Mouse (Mus musculus): Measurements from ENCODE around the gene Tnfsf13. TPM values are rescaled to one million over a fixed set of nuclear protein-coding genes. Genes with fewer than 3 reads are reported as not detected.

Gene Tnfsf13
- polyA plus RNA-seq, 1 experiment: 6.9 TPM

DNA sequence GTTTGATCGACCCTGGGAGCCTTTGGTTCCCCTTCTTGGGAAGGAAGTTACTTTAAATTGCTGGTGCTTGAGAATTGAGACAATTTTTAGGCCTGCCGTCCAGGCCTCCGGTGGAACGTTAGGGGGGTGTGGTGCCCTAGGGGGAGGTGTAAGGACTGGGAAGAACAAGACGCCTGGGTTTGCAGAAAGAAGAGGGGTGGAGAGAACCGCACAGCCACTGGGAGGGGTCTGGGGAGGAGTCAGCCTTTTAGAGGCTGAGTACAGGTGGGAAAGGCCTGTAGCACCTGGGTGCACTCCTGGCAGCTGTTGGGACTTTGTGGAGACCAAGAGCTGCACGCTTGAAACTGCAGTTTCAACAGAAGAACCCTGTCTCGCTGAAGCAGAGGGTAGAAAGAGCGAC is 30.8 kb downstream of the Tnfsf13 start:
- Histone ChIP-seq H3K27ac (ENCODE audit: insufficient read depth, low read depth, low read length) (no peak overlapping the region), H3K4me1 (ENCODE audit: control insufficient read depth, insufficient read depth, insufficient read length, low read length) (no peaks in the 10 kb centered on the region), H3K4me3 (ENCODE audit: low read depth, low read length) (no peak overlapping the region), H3K36me3 (ENCODE audit: control insufficient read depth, insufficient read depth, low read length) (peaks cover 61% of the 10 kb centered on the region), H3K27me3 (ENCODE audit: control insufficient read depth, insufficient read depth, low read length) (no peaks in the 10 kb centered on the region)
- no peak for TF ChIP-seq POLR2A (IDR thresholded peaks at IDR 0.05; ENCODE audit: low read depth, low read length)
- no peak for TF ChIP-seq CTCF (IDR thresholded peaks at IDR 0.05; ENCODE audit: extremely low read depth, insufficient read length, insufficient replicate concordance, low read depth, low read length)
- 41% methylated on average over 9 of the region's 9 CpGs for WGBS

DNA sequence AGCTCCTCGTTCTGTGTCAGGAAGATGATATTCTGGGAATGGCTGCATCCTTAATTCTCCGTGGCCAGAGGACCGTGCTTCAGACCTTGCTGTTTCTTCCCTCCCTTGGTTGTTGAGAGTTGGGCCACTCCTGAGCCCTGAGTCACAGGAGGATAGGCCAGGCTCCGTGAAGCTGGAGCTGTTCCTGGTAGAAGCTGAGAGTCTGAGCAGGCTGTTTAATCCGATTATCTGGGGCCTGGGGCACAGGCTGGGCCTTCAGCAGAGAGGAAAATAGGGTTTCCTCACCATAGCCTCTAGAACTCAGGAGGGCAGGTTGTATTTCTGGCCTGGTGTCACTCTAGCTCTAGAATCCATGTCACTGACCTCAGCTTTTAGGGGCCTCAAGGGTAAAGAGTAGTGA is 32.2 kb downstream of the Tnfsf13 start:
- H3K4me3 ChIP-seq (ENCODE audit: low read depth, low read length): no peak overlapping the region
- peaks cover 66% of the 10 kb centered on the region for H3K36me3 ChIP-seq (ENCODE audit: control insufficient read depth, insufficient read depth, low read length)
- H3K4me1 ChIP-seq (ENCODE audit: control insufficient read depth, insufficient read depth, insufficient read length, low read length): no peaks in the 10 kb centered on the region
- no peak for TF ChIP-seq POLR2A (IDR thresholded peaks at IDR 0.05; ENCODE audit: low read depth, low read length)
- no peaks in the 10 kb centered on the region for H3K27me3 ChIP-seq (ENCODE audit: control insufficient read depth, insufficient read depth, low read length)
- 72% methylated on average over 5 of the region's 5 CpGs for WGBS
- no peak overlapping the region for H3K27ac ChIP-seq (ENCODE audit: insufficient read depth, low read depth, low read length)

DNA sequence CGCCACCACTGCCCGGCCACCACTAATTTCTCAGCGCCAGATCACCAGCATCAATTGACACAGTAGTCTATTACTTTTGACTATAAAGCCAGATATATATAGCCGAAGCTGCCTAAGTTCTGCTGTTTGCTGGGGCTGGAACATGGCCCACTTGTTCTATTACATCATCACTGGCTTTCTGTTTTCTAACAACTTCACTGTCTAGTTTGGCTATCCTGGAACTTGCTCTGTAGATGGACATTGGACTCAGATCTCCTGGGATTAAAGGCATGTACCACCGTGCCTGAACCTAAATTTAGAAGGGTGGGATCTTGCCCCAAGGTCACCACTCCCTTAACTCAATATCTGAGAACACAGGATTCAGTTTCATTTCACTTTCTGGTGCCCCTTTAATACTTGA is 39.7 kb downstream of the Tnfsf13 start:
- Histone ChIP-seq H3K36me3 (ENCODE audit: control insufficient read depth, insufficient read depth, low read length) (peaks cover 76% of the 10 kb centered on the region), H3K27ac (ENCODE audit: insufficient read depth, low read depth, low read length) (no peak overlapping the region), H3K27me3 (ENCODE audit: control insufficient read depth, insufficient read depth, low read length) (no peaks in the 10 kb centered on the region), H3K4me3 (ENCODE audit: low read depth, low read length) (no peak overlapping the region), H3K4me1 (ENCODE audit: control insufficient read depth, insufficient read depth, insufficient read length, low read length) (no peaks in the 10 kb centered on the region)
- TF ChIP-seq POLR2A (IDR thresholded peaks at IDR 0.05; ENCODE audit: low read depth, low read length) (no peak), CTCF (IDR thresholded peaks at IDR 0.05; ENCODE audit: extremely low read depth, insufficient read length, insufficient replicate concordance, low read depth, low read length) (no peak)
- WGBS: 76% methylated on average over 5 of the region's 5 CpGs

DNA sequence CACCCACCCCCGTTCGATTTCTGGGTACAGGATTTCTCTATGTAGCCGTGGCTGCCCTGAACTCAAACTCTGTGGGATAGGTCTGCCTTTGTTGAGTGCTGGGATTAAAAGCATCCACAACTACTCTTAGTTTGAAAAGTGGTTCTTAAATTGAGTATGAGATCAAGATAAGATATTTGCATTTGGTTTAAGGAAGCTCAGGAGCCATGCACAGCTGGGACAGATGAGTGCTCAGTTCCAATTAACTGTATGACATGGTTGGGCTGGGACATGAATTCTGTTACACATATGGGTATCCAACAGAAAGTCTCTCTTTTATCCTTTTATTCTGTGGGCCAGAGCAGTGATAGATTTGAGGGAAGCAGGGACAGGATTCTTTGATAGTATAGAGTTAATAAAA is 50.1 kb downstream of the Tnfsf13 start:
- no peak overlapping the region for H3K27ac ChIP-seq (ENCODE audit: insufficient read depth, low read depth, low read length)
- 39% methylated on average over 3 of the region's 3 CpGs for WGBS
- H3K27me3 ChIP-seq (ENCODE audit: control insufficient read depth, insufficient read depth, low read length): no peaks in the 10 kb centered on the region
- peaks cover 16% of the 10 kb centered on the region for H3K36me3 ChIP-seq (ENCODE audit: control insufficient read depth, insufficient read depth, low read length)
- TF ChIP-seq POLR2A (IDR thresholded peaks at IDR 0.05; ENCODE audit: low read depth, low read length) (no peak), CTCF (IDR thresholded peaks at IDR 0.05; ENCODE audit: extremely low read depth, insufficient read length, insufficient replicate concordance, low read depth, low read length) (no peak)
- H3K4me1 ChIP-seq (ENCODE audit: control insufficient read depth, insufficient read depth, insufficient read length, low read length): no peaks in the 10 kb centered on the region
- H3K4me3 ChIP-seq (ENCODE audit: low read depth, low read length): no peak overlapping the region

DNA sequence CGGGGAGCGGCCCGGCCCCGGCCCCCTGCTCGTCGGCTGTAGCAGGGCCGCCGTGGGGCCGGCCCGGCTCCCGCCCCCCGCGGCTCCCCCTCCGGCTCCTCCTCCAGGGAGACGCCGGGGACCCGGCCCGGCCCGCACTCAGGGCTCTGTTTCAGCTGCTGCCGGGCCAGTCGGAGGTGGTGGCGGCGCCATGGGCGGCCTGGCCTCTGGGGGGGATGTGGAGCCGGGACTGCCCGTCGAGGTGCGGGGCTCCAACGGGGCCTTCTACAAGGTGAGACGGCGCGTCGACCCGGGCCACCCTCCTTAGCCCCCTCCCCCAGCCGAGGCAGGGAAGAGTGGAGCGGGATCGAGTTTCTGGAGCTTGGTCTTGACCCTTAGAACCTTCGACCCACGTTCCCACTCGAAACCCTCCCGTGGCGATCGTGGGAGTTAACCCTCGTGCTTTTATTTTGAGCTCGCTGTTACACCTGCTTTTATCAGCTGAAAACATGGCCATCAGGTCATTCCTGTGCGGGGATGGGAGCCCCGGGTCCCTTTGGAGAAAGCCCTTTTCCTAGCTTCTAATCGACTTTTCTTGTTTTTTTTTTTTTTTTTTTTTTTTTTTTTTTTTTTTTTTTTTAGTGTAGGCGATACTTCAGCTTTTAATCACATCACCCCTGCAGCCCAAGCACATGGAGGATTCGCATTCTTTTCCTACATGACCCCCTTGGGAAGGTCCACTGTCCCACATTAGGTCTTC is 52.3 kb downstream of the Tnfsf13 start:
- no peak for TF ChIP-seq POLR2A (IDR thresholded peaks at IDR 0.05; ENCODE audit: low read depth, low read length)
- no peak for TF ChIP-seq CTCF (IDR thresholded peaks at IDR 0.05; ENCODE audit: extremely low read depth, insufficient read length, insufficient replicate concordance, low read depth, low read length)
- no peaks in the 10 kb centered on the region for H3K27me3 ChIP-seq (ENCODE audit: control insufficient read depth, insufficient read depth, low read length)
- peak overlapping the region; percentile 26; the same call in 1 of the 2 replicates for H3K27ac ChIP-seq (ENCODE audit: insufficient read depth, low read depth, low read length)
- H3K36me3 ChIP-seq (ENCODE audit: control insufficient read depth, insufficient read depth, low read length): peaks cover 2% of the 10 kb centered on the region
- peak overlapping the region; percentile 86 for H3K4me3 ChIP-seq (ENCODE audit: low read depth, low read length)
- WGBS: under 1% methylated on average over 50 of the region's 50 CpGs
- H3K4me1 ChIP-seq (ENCODE audit: control insufficient read depth, insufficient read depth, insufficient read length, low read length): no peaks in the 10 kb centered on the region

Other genes with a start within 250 kb of the Tnfsf13 start
- gene Dnah2, start 136.7 kb downstream of the Tnfsf13 start, polyA plus RNA-seq (2012; rRNA removed): 0.22 and 0.23 TPM in 2 replicates
- 0.79 and 1.5 TPM in 2 replicates for gene Efnb3, start 125.6 kb downstream of the Tnfsf13 start, polyA plus RNA-seq (2012; rRNA removed)
- gene Wrap53, start 105.5 kb downstream of the Tnfsf13 start, polyA plus RNA-seq (2012; rRNA removed): 11.4 and 20.2 TPM in 2 replicates
- gene Trp53, start 105.4 kb downstream of the Tnfsf13 start, polyA plus RNA-seq (2012; rRNA removed): 28.2 and 57.1 TPM in 2 replicates
- 2.5 and 4.5 TPM in 2 replicates for gene Atp1b2, start 79.8 kb downstream of the Tnfsf13 start, polyA plus RNA-seq (2012; rRNA removed)
- gene Shbg, start 67.9 kb downstream of the Tnfsf13 start, polyA plus RNA-seq (2012; rRNA removed): not detected in 2 replicates
- 0.44 and 0.49 TPM in 2 replicates for gene Sat2, start 63.8 kb downstream of the Tnfsf13 start, polyA plus RNA-seq (2012; rRNA removed)
- gene Fxr2, start 52.8 kb downstream of the Tnfsf13 start, polyA plus RNA-seq (2012; rRNA removed): 13.4 and 29.2 TPM in 2 replicates
- 0.43 TPM in 1 of 2 replicates, not detected in the other for gene Sox15, start 30.5 kb downstream of the Tnfsf13 start, polyA plus RNA-seq (2012; rRNA removed)
- 79.7 and 135 TPM in 2 replicates for gene Mpdu1, start 23.1 kb downstream of the Tnfsf13 start, polyA plus RNA-seq (2012; rRNA removed)
- 20.9 and 24.7 TPM in 2 replicates for gene Cd68, start 19.6 kb downstream of the Tnfsf13 start, polyA plus RNA-seq (2012; rRNA removed)
- 92.1 and 134 TPM in 2 replicates for gene Eif4a1, start 13.4 kb downstream of the Tnfsf13 start, polyA plus RNA-seq (2012; rRNA removed)
- 15.4 and 24.6 TPM in 2 replicates for gene Senp3, start 3.7 kb downstream of the Tnfsf13 start, polyA plus RNA-seq (2012; rRNA removed)
- gene Tnfsf12, start 10.1 kb upstream of the Tnfsf13 start, polyA plus RNA-seq (2012; rRNA removed): 11.9 and 13.7 TPM in 2 replicates
- 1.8 and 2.3 TPM in 2 replicates for gene Tnfsfm13, start 10.3 kb upstream of the Tnfsf13 start, polyA plus RNA-seq (2012; rRNA removed)
- gene Polr2a, start 72.9 kb upstream of the Tnfsf13 start, polyA plus RNA-seq (2012; rRNA removed): 22.5 and 62.3 TPM in 2 replicates
- 0.08 and 0.16 TPM in 2 replicates for gene Slc35g3, start 76.2 kb upstream of the Tnfsf13 start, polyA plus RNA-seq (2012; rRNA removed)
- gene Zbtb4, start 80.1 kb upstream of the Tnfsf13 start, polyA plus RNA-seq (2012; rRNA removed): 12.1 and 16.5 TPM in 2 replicates
- 5.5 and 8.7 TPM in 2 replicates for gene Chrnb1, start 110.2 kb upstream of the Tnfsf13 start, polyA plus RNA-seq (2012; rRNA removed)
- 3.6 and 4.8 TPM in 2 replicates for gene Fgf11, start 116.1 kb upstream of the Tnfsf13 start, polyA plus RNA-seq (2012; rRNA removed)
- 30.5 and 63.0 TPM in 2 replicates for gene Tmem102, start 119.8 kb upstream of the Tnfsf13 start, polyA plus RNA-seq (2012; rRNA removed)
- gene Gm39566, start 129.5 kb upstream of the Tnfsf13 start, polyA plus RNA-seq (2012; rRNA removed): not detected in 2 replicates
- gene Spem2, start 132.7 kb upstream of the Tnfsf13 start, polyA plus RNA-seq (2012; rRNA removed): not detected in 2 replicates
- not detected in 2 replicates for gene Spem1, start 136.4 kb upstream of the Tnfsf13 start, polyA plus RNA-seq (2012; rRNA removed)
- 11.1 and 12.0 TPM in 2 replicates for gene Nlgn2, start 152.0 kb upstream of the Tnfsf13 start, polyA plus RNA-seq (2012; rRNA removed)
- 98.8 and 99.3 TPM in 2 replicates for gene Tmem256, start 152.7 kb upstream of the Tnfsf13 start, polyA plus RNA-seq (2012; rRNA removed)
- gene Plscr3, start 160.6 kb upstream of the Tnfsf13 start, polyA plus RNA-seq (2012; rRNA removed): 14.6 and 29.3 TPM in 2 replicates
- 21.1 and 46.3 TPM in 2 replicates for gene Tnk1, start 172.9 kb upstream of the Tnfsf13 start, polyA plus RNA-seq (2012; rRNA removed)
- gene Tmem95, start 192.2 kb upstream of the Tnfsf13 start, polyA plus RNA-seq (2012; rRNA removed): not detected in 2 replicates
- 1.6 and 2.8 TPM in 2 replicates for gene Kctd11, start 195.6 kb upstream of the Tnfsf13 start, polyA plus RNA-seq (2012; rRNA removed)
- gene Acap1, start 209.8 kb upstream of the Tnfsf13 start, polyA plus RNA-seq (2012; rRNA removed): 7.3 and 11.6 TPM in 2 replicates
- 1.8 and 2.6 TPM in 2 replicates for gene 2810408A11Rik, start 215.2 kb upstream of the Tnfsf13 start, polyA plus RNA-seq (2012; rRNA removed)
- 17.3 and 23.9 TPM in 2 replicates for gene Neurl4, start 215.3 kb upstream of the Tnfsf13 start, polyA plus RNA-seq (2012; rRNA removed)
- 57.4 and 104 TPM in 2 replicates for gene Gps2, start 228.1 kb upstream of the Tnfsf13 start, polyA plus RNA-seq (2012; rRNA removed)
- gene Eif5a, start 236.2 kb upstream of the Tnfsf13 start, polyA plus RNA-seq (2012; rRNA removed): 136 and 230 TPM in 2 replicates

All from small intestine, adult 2 months (tissue).